Mouse (Mus musculus): Measurements from ENCODE around the gene Syt10. TPM values are rescaled to one million over a fixed set of nuclear protein-coding genes. Genes with fewer than 3 reads are reported as not detected.

The Syt10 gene
- 1.7 TPM for polyA plus RNA-seq (2014; fragmentation: Illumina TruSeq; extraction: RNeasy Lipid Tissue Mini Kit (QIAGEN cat#74804))

GRCm38 (mm10) chr15:89841364-89842017, at the start of gene Syt10:
Syt10 (minus strand) TSS chr15:89841860.

Other genes starting within 250 kb of the Syt10 start
- gene Rabl2, start 249.9 kb downstream of the Syt10 start, polyA plus RNA-seq (2014; fragmentation: Illumina TruSeq; extraction: RNeasy Lipid Tissue Mini Kit (QIAGEN cat#74804)), result 11.1 TPM